Comparison of ENCODE assay signal across 8 mouse cellular contexts in the genomic region with DNA sequence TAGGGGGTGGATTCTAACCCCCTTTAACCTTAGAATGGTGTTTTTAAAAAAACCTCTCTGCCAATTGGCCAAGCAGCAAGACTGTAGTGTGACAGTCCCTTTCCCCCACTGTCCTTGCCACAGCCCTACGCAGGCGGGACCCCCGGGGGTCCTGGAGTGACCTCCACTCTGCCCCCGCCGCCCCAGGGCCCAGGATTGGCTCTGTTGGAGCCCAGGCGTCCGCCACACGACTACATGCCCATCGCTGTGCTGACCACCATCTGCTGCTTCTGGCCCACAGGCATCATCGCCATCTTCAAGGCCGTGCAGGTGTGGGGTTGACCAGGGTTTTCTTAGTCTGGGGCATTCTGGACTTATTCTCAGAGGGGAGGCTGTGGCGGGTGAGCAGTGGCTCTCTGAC. TPM values are rescaled to one million over a fixed set of nuclear protein-coding genes. Genes with fewer than 3 reads are reported as not detected.
DNase-seq lines count a peak whose midpoint lies in the region; ATAC-seq lines count a peak whose summit lies in the region.

No protein-coding gene starts in this region.

- ATAC-seq in lung, embryonic 16.5 days (ENCODE audit: low read depth): no peak
- ATAC-seq in embryonic facial prominence, embryonic 11.5 days (replicated peaks; ENCODE audit: insufficient number of reproducible peaks, low FRiP score, low TSS enrichment, low read depth): no peak
- ATAC-seq in stomach, embryonic 14.5 days (ENCODE audit: insufficient number of reproducible peaks, insufficient read depth, low FRiP score, low read depth): no peak

- peaks cover 25% of the 10 kb centered on the region for H3K4me1 ChIP-seq in lung, embryonic 16.5 days (replicated peaks; ENCODE audit: control insufficient read depth, insufficient read depth, low read length)
- H3K4me1 ChIP-seq in embryonic facial prominence, embryonic 11.5 days (ENCODE audit: control insufficient read depth, insufficient read depth, low read length): peaks cover 14% of the 10 kb centered on the region
- H3K4me1 ChIP-seq in limb, embryonic 10.5 days: peaks cover 61% of the 10 kb centered on the region
- peaks cover 35% of the 10 kb centered on the region for H3K4me1 ChIP-seq in stomach, embryonic 14.5 days (ENCODE audit: control insufficient read depth, insufficient read depth, low read length)

- no peak for DNase-seq in lung, postnatal 36 days
- no peak for DNase-seq in embryonic facial prominence, embryonic 11.5 days (ENCODE audit: low spot score)
- no peak for DNase-seq in limb, embryonic 10.5 days (ENCODE audit: low spot score)
- DNase-seq in spleen, postnatal 14 days (ENCODE audit: low spot score in 2 of 2): no peak
- DNase-seq in ovary, postnatal 10 days (ENCODE audit: low spot score): no peak
- no peak for DNase-seq in lung, postnatal 10 days

- 11% methylated on average over 12 of the region's 12 CpGs for WGBS in lung, embryonic 16.5 days
- 1% methylated on average over 11 of the region's 12 CpGs for WGBS in embryonic facial prominence, embryonic 11.5 days
- 4% methylated on average over 12 of the region's 12 CpGs for WGBS in limb, embryonic 10.5 days
- WGBS in stomach, embryonic 14.5 days: 11% methylated on average over 12 of the region's 12 CpGs

- peak overlapping the region; percentile 41 for H3K4me3 ChIP-seq in lung, embryonic 16.5 days (ENCODE audit: low read length)
- H3K4me3 ChIP-seq in embryonic facial prominence, embryonic 11.5 days (ENCODE audit: low read depth, low read length): peak overlapping the region; percentile 32
- peak overlapping the region; percentile 52 for H3K4me3 ChIP-seq in limb, embryonic 10.5 days
- H3K4me3 ChIP-seq in stomach, embryonic 14.5 days (ENCODE audit: low read depth, low read length): peak overlapping the region; percentile 35

- H3K27ac ChIP-seq in lung, embryonic 16.5 days (ENCODE audit: low read length): no peak overlapping the region
- H3K27ac ChIP-seq in embryonic facial prominence, embryonic 11.5 days (replicated peaks; ENCODE audit: low read depth, low read length): no peak overlapping the region
- peak overlapping the region; percentile 46; the same call in 1 of the 2 replicates for H3K27ac ChIP-seq in limb, embryonic 10.5 days
- no peak overlapping the region for H3K27ac ChIP-seq in stomach, embryonic 14.5 days (ENCODE audit: low read length)

- peaks cover 53% of the 10 kb centered on the region for H3K27me3 ChIP-seq in lung, embryonic 16.5 days (ENCODE audit: control insufficient read depth, insufficient read depth, low read depth, low read length)
- H3K27me3 ChIP-seq in embryonic facial prominence, embryonic 11.5 days (ENCODE audit: control insufficient read depth, insufficient read depth, low read length): peaks cover 31% of the 10 kb centered on the region
- H3K27me3 ChIP-seq in limb, embryonic 10.5 days (ENCODE audit: low read depth, poor library complexity, severe bottlenecking): peaks cover 62% of the 10 kb centered on the region
- H3K27me3 ChIP-seq in stomach, embryonic 14.5 days (ENCODE audit: control insufficient read depth, insufficient read depth, low read length): peaks cover 22% of the 10 kb centered on the region

- peak overlapping the region; percentile 60 for H3K4me2 ChIP-seq in lung, embryonic 16.5 days (ENCODE audit: low read depth, low read length)
- H3K4me2 ChIP-seq in embryonic facial prominence, embryonic 11.5 days (ENCODE audit: low read depth, low read length): peak overlapping the region; percentile 74
- H3K4me2 ChIP-seq in stomach, embryonic 14.5 days (replicated peaks; ENCODE audit: low read depth, low read length): peak overlapping the region; percentile 79

- no peaks in the 10 kb centered on the region for H3K9me3 ChIP-seq in lung, embryonic 16.5 days (ENCODE audit: control insufficient read depth, low read length)
- H3K9me3 ChIP-seq in embryonic facial prominence, embryonic 11.5 days (replicated peaks; ENCODE audit: control insufficient read depth, low read length): no peaks in the 10 kb centered on the region
- H3K9me3 ChIP-seq in limb, embryonic 10.5 days (replicated peaks): no peaks in the 10 kb centered on the region
- no peaks in the 10 kb centered on the region for H3K9me3 ChIP-seq in stomach, embryonic 14.5 days (ENCODE audit: control insufficient read depth, low read depth, low read length)

- H3K36me3 ChIP-seq in lung, embryonic 16.5 days (ENCODE audit: control insufficient read depth, insufficient read depth, low read length): no peaks in the 10 kb centered on the region
- no peaks in the 10 kb centered on the region for H3K36me3 ChIP-seq in embryonic facial prominence, embryonic 11.5 days (replicated peaks; ENCODE audit: control insufficient read depth, insufficient read depth, low read depth, low read length)
- no peaks in the 10 kb centered on the region for H3K36me3 ChIP-seq in limb, embryonic 10.5 days
- H3K36me3 ChIP-seq in stomach, embryonic 14.5 days (ENCODE audit: control insufficient read depth, insufficient read depth, low read length): no peaks in the 10 kb centered on the region

- peak overlapping the region; percentile 40 for H3K9ac ChIP-seq in lung, embryonic 16.5 days (ENCODE audit: low read length)
- H3K9ac ChIP-seq in embryonic facial prominence, embryonic 11.5 days (replicated peaks; ENCODE audit: low read length): no peak overlapping the region; the same call in 1 of the 2 replicates
- 0 out of 2 replicates have a peak overlapping the region, but pooled peaks have one; percentile 10 for H3K9ac ChIP-seq in stomach, embryonic 14.5 days (replicated peaks; ENCODE audit: low read depth, low read length)

RNA-seq across cellular contexts. Expression of a gene that starts 2.3 kb away (rescaled TPM):
- polyA plus RNA-seq in lung, embryonic 16.5 days (2015; fragmentation: Nextera tagmentation; extraction: Ambion mirVana): 0.13 and 0.53 TPM in 2 replicates
- 0.10 and 0.11 TPM in 2 replicates for polyA plus RNA-seq in embryonic facial prominence, embryonic 11.5 days (2014; fragmentation: Nextera tagmentation; extraction: Ambion mirVana)
- 0.08 TPM in 1 of 2 replicates, not detected in the other for polyA plus RNA-seq in limb, embryonic 10.5 days (2016; fragmentation: Nextera tagmentation; extraction: Ambion mirVana)
- 0.56 and 0.67 TPM in 2 replicates for polyA plus RNA-seq in stomach, embryonic 14.5 days (2014; fragmentation: Nextera tagmentation; extraction: Ambion mirVana)

RNA-seq across cellular contexts. Expression of a gene that starts 3.3 kb away (rescaled TPM):
- 21.0 and 23.9 TPM in 2 replicates for polyA plus RNA-seq in lung, embryonic 16.5 days (2015; fragmentation: Nextera tagmentation; extraction: Ambion mirVana)
- 19.4 and 20.0 TPM in 2 replicates for polyA plus RNA-seq in embryonic facial prominence, embryonic 11.5 days (2014; fragmentation: Nextera tagmentation; extraction: Ambion mirVana)
- polyA plus RNA-seq in limb, embryonic 10.5 days (2016; fragmentation: Nextera tagmentation; extraction: Ambion mirVana): 21.0 and 21.6 TPM in 2 replicates
- 31.2 and 31.8 TPM in 2 replicates for polyA plus RNA-seq in stomach, embryonic 14.5 days (2014; fragmentation: Nextera tagmentation; extraction: Ambion mirVana)

RNA-seq across cellular contexts. Expression of a gene that starts 12.9 kb away (rescaled TPM):
- polyA plus RNA-seq in lung, embryonic 16.5 days (2015; fragmentation: Nextera tagmentation; extraction: Ambion mirVana): 15.2 and 17.5 TPM in 2 replicates
- 16.2 and 16.6 TPM in 2 replicates for polyA plus RNA-seq in embryonic facial prominence, embryonic 11.5 days (2014; fragmentation: Nextera tagmentation; extraction: Ambion mirVana)
- 17.9 and 18.9 TPM in 2 replicates for polyA plus RNA-seq in limb, embryonic 10.5 days (2016; fragmentation: Nextera tagmentation; extraction: Ambion mirVana)
- polyA plus RNA-seq in stomach, embryonic 14.5 days (2014; fragmentation: Nextera tagmentation; extraction: Ambion mirVana): 11.9 and 12.0 TPM in 2 replicates

RNA-seq across cellular contexts. Expression of a gene that starts 15.3 kb away (rescaled TPM):
- 77.5 and 80.0 TPM in 2 replicates for polyA plus RNA-seq in lung, embryonic 16.5 days (2015; fragmentation: Nextera tagmentation; extraction: Ambion mirVana)
- polyA plus RNA-seq in embryonic facial prominence, embryonic 11.5 days (2014; fragmentation: Nextera tagmentation; extraction: Ambion mirVana): 55.8 and 58.5 TPM in 2 replicates
- 101 TPM in 2 replicates for polyA plus RNA-seq in limb, embryonic 10.5 days (2016; fragmentation: Nextera tagmentation; extraction: Ambion mirVana)
- polyA plus RNA-seq in stomach, embryonic 14.5 days (2014; fragmentation: Nextera tagmentation; extraction: Ambion mirVana): 56.5 and 58.3 TPM in 2 replicates

RNA-seq across cellular contexts. Expression of a gene that starts 15.9 kb away (rescaled TPM):
- polyA plus RNA-seq in lung, embryonic 16.5 days (2015; fragmentation: Nextera tagmentation; extraction: Ambion mirVana): 3.8 and 4.7 TPM in 2 replicates
- polyA plus RNA-seq in embryonic facial prominence, embryonic 11.5 days (2014; fragmentation: Nextera tagmentation; extraction: Ambion mirVana): 3.1 and 4.4 TPM in 2 replicates
- polyA plus RNA-seq in limb, embryonic 10.5 days (2016; fragmentation: Nextera tagmentation; extraction: Ambion mirVana): 1.9 and 2.2 TPM in 2 replicates
- 3.8 and 4.2 TPM in 2 replicates for polyA plus RNA-seq in stomach, embryonic 14.5 days (2014; fragmentation: Nextera tagmentation; extraction: Ambion mirVana)
